Mouse (Mus musculus) testis, postnatal 14 days (tissue): ENCODE measurements around the gene Ddx60.

ENCODE experiments used
- DNase-seq: peaks from one replicate; pipeline ENCODE4 v3.0.0; 2021; ENCODE audit warnings: low spot score

Ddx60 gene

GRCm38 (mm10) chr8:61985703-61986475 is 58.0 kb downstream of the Ddx60 start:
- no peak for DNase-seq

- no peak for DNase-seq
These were observed 61.6 kb downstream of the Ddx60 start for GRCm38 (mm10) chr8:61989464-61989863.

- no peak for DNase-seq
These were observed 64.9 kb downstream of the Ddx60 start for GRCm38 (mm10) chr8:61992796-61993195.

- no peak for DNase-seq
These were observed 69.2 kb downstream of the Ddx60 start for GRCm38 (mm10) chr8:61997125-61997524.

- no peak for DNase-seq
These were observed 86.3 kb downstream of the Ddx60 start for GRCm38 (mm10) chr8:62014166-62014565.

- no peak for DNase-seq
These were observed 86.7 kb downstream of the Ddx60 start for GRCm38 (mm10) chr8:62014582-62014981.

GRCm38 (mm10) chr8:62034351-62034750 is 106.5 kb downstream of the Ddx60 start:
- DNase-seq, result no peak

GRCm38 (mm10) chr8:62046809-62047208 is 118.9 kb downstream of the Ddx60 start:
- no peak for DNase-seq

GRCm38 (mm10) chr8:62060357-62060756 is 132.5 kb downstream of the Ddx60 start:
- no peak for DNase-seq

GRCm38 (mm10) chr8:62068305-62068704 is 140.4 kb downstream of the Ddx60 start:
- no peak for DNase-seq

- DNase-seq, result no peak
These were observed 152.4 kb downstream of the Ddx60 start for GRCm38 (mm10) chr8:62080195-62080802.

GRCm38 (mm10) chr8:62081804-62082203 is 153.9 kb downstream of the Ddx60 start:
- no peak for DNase-seq
